Mouse (Mus musculus) cerebellum, adult 2 months (tissue): ENCODE measurements around the gene Sesn1. TPM values are rescaled to one million over a fixed set of nuclear protein-coding genes. Genes with fewer than 3 reads are reported as not detected.

Source experiments
- DNase-seq, 2 experiments: peaks; one replicate each; pipeline ENCODE4 v3.0.0; 2021
- H3K27ac ChIP-seq: fragments of 200-500 bp; 2 replicates; pipeline ENCODE4 v1.5.1; 2012; ENCODE audit warnings: low read length, control low read depth, inconsistent platforms; ENCODE audit not compliant: insufficient read depth
- H3K27me3 ChIP-seq: fragments of 200-500 bp; 2 replicates; pipeline ENCODE4 v1.6.1; 2012; ENCODE audit warnings: inconsistent platforms, mild to moderate bottlenecking, low read length, moderate library complexity; ENCODE audit not compliant: control insufficient read depth, insufficient read depth
- H3K4me1 ChIP-seq: fragments of 200-500 bp; 2 replicates; pipeline ENCODE4 v1.6.1; 2011; ENCODE audit warnings: low read length; ENCODE audit not compliant: control insufficient read depth, insufficient read depth
- H3K4me3 ChIP-seq: fragments of 200-500 bp; replicated peaks from 2 replicates; pipeline ENCODE3; 2011; ENCODE audit warnings: mild to moderate bottlenecking, low read depth, low read length, control low read depth; ENCODE audit not compliant: insufficient read depth
- CTCF ChIP-seq: fragments of 200-500 bp; IDR thresholded peaks from 2 replicates; pipeline ENCODE4 v1.5.1; 2011; ENCODE audit warnings: low read depth, mild to moderate bottlenecking, control low read depth, low read length, moderate library complexity, borderline replicate concordance; ENCODE audit not compliant: insufficient read depth
- POLR2A ChIP-seq: fragments of 200-500 bp; IDR thresholded peaks from 2 replicates; pipeline ENCODE4 v1.6.1; 2011; ENCODE audit warnings: low read length, control low read depth, borderline replicate concordance; ENCODE audit not compliant: insufficient read depth
- WGBS: fragments of 180-500 bp; shearing (Covaris S2); methylation state at CpG from one replicate; pipeline ENCODE4 v1.1.7; 2018; 5-methylcytosine and 5-hydroxymethylcytosine counted together
- polyA plus RNA-seq: library from polyadenylated mRNA; depleted of rRNA; stranded (reverse); fragments of >200 nt; gene quantifications from 2 replicates; pipeline ENCODE4 v1.2.3, GENCODE M21; 2012

The Sesn1 gene
- polyA plus RNA-seq, 1 experiment: 67.7 TPM

GRCm38 (mm10) chr10:41907950-41908349 lies 98.2 kb downstream of the Sesn1 start:
- Histone ChIP-seq H3K27ac (no peak overlapping the region), H3K27me3 (no peaks in the 10 kb centered on the region), H3K4me3 (no peak overlapping the region), H3K4me1 (peaks cover 9% of the 10 kb centered on the region)
- TF ChIP-seq CTCF: no peak
- TF ChIP-seq POLR2A: no peak
- no peak for DNase-seq
- WGBS: 20% methylated on average over 4 of the region's 4 CpGs

- TF ChIP-seq POLR2A (no peak), CTCF (no peak)
- DNase-seq: no peak
- Histone ChIP-seq H3K4me1 (peaks cover 3% of the 10 kb centered on the region), H3K27ac (no peak overlapping the region), H3K4me3 (no peak overlapping the region), H3K27me3 (no peaks in the 10 kb centered on the region)
- 53% methylated on average over 6 of the region's 6 CpGs for WGBS
Measured at GRCm38 (mm10) chr10:41908899-41909298, 99.2 kb downstream of the Sesn1 start.

GRCm38 (mm10) chr10:41912290-41912994 lies 102.7 kb downstream of the Sesn1 start:
- Histone ChIP-seq H3K4me1 (peaks cover 3% of the 10 kb centered on the region), H3K4me3 (no peak overlapping the region), H3K27me3 (no peaks in the 10 kb centered on the region), H3K27ac (no peak overlapping the region)
- DNase-seq: no peak
- 92% methylated on average over 8 of the region's 8 CpGs for WGBS
- TF ChIP-seq CTCF: no peak
- no peak for TF ChIP-seq POLR2A

- Histone ChIP-seq H3K4me3 (no peak overlapping the region), H3K27ac (no peak overlapping the region), H3K27me3 (no peaks in the 10 kb centered on the region), H3K4me1 (peaks cover 7% of the 10 kb centered on the region)
- 51% methylated on average over 14 of the region's 14 CpGs for WGBS
- DNase-seq: peak in 1 of 2 experiments; percentile 30
- TF ChIP-seq POLR2A: no peak
- no peak for TF ChIP-seq CTCF
Measured at GRCm38 (mm10) chr10:41926726-41927125, 117.0 kb downstream of the Sesn1 start.

- WGBS: 74% methylated on average over 4 of the region's 4 CpGs
- H3K27me3 ChIP-seq: no peaks in the 10 kb centered on the region
- H3K4me3 ChIP-seq: no peak overlapping the region
- TF ChIP-seq CTCF (no peak), POLR2A (no peak)
- peaks cover 30% of the 10 kb centered on the region for H3K4me1 ChIP-seq
- peak in 1 of 2 experiments; percentile 25 for DNase-seq
- H3K27ac ChIP-seq: 0 out of 2 replicates have a peak overlapping the region, but pooled peaks have one; percentile 5
Measured at GRCm38 (mm10) chr10:41930966-41931365, 121.2 kb downstream of the Sesn1 start.

GRCm38 (mm10) chr10:41931962-41932361 lies 122.2 kb downstream of the Sesn1 start:
- DNase-seq: peak; percentile 82 to 89
- H3K27me3 ChIP-seq: no peaks in the 10 kb centered on the region
- H3K4me3 ChIP-seq: no peak overlapping the region
- WGBS: 7% methylated on average over 12 of the region's 12 CpGs
- TF ChIP-seq POLR2A: peak; percentile 20; the same call in 1 of the 2 replicates
- no peak; the same call in 1 of the 2 replicates for TF ChIP-seq CTCF
- peak overlapping the region; percentile 76 for H3K27ac ChIP-seq
- H3K4me1 ChIP-seq: peaks cover 34% of the 10 kb centered on the region

GRCm38 (mm10) chr10:41932943-41933342 lies 123.2 kb downstream of the Sesn1 start:
- peak in 1 of 2 experiments; percentile 31 for DNase-seq
- 27% methylated on average over 5 of the region's 5 CpGs for WGBS
- TF ChIP-seq POLR2A: no peak
- no peak for TF ChIP-seq CTCF
- Histone ChIP-seq H3K4me1 (peaks cover 37% of the 10 kb centered on the region), H3K4me3 (no peak overlapping the region), H3K27ac (peak overlapping the region; percentile 46; the same call in 1 of the 2 replicates), H3K27me3 (no peaks in the 10 kb centered on the region)

GRCm38 (mm10) chr10:41933536-41933935 lies 123.8 kb downstream of the Sesn1 start:
- H3K27me3 ChIP-seq: no peaks in the 10 kb centered on the region

More at GRCm38 (mm10) chr10:41933536-41933935, 123.8 kb downstream of the Sesn1 start:
- H3K27ac ChIP-seq: peak overlapping the region; percentile 46
- TF ChIP-seq POLR2A (no peak), CTCF (peak; percentile 63)
- DNase-seq: peak; percentile 58 to 72
- H3K4me3 ChIP-seq: no peak overlapping the region
- WGBS: 15% methylated on average over 6 of the region's 6 CpGs
- peaks cover 40% of the 10 kb centered on the region for H3K4me1 ChIP-seq
